Mouse (Mus musculus) adrenal gland, adult (tissue): ENCODE results near the gene Cnot6.

Experiments used
- DNase-seq, 2 experiments: peaks; one replicate each; pipeline ENCODE4 v3.0.0; 2022 to 2023; ENCODE audit warnings: low spot score in 1 of 2; ENCODE audit not compliant: inconsistent age in 2 of 2

Gene Cnot6

DNA sequence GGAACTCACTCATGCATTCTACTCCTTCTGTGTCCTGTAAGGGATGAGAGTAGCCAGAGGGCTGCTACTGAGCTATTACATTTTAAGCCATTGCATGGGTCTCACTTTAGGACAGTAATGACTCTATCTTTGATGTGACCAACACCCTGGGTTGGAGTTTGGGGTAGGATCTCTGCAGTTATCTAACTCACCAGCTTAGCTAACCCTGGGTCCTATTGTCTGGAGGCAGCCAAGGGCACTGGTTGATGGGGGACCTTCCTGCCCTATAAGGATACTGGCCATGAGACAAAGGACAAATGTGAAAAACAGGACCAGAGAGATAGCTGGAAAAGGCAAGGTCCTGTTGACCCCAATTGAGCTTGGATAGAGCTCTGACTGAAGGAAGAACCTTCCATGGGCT is 57.0 kb downstream of the Cnot6 start:
- DNase-seq, result no peak

GRCm38 (mm10) chr11:49654651-49655050 is 57.9 kb downstream of the Cnot6 start:
- no peak for DNase-seq

GRCm38 (mm10) chr11:49653079-49653408 is 59.5 kb downstream of the Cnot6 start:
- DNase-seq, result no peak

GRCm38 (mm10) chr11:49652401-49653078 is 60.0 kb downstream of the Cnot6 start:
- DNase-seq, result peak; percentile 75 to 92

DNA sequence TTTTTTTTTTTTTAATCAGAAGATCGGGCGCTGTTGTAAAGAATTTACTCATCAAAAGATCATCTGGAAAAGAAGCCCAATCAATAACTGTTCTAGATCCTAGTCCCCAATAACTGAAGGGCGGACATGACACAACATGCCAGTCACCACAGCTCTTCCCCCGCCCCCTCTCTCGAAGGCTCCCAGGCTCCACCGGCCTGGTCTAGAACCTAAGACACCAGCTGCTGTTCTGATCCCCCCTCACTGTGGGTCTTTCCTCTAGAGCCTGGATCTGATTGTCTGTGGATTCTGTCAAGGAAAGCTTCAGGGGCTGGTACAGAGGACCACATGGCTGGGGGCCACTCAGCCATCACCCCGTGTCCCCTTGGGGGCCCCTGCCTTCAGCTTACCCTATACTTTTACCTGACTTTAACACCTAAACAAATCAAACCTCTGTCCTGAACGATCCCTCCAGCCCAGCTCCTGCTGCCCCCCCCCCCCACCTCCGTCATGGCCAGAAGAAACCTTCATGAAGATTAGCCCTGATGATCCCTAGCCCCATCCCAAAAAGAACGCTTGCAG is 60.7 kb downstream of the Cnot6 start:
- DNase-seq, result no peak

DNA sequence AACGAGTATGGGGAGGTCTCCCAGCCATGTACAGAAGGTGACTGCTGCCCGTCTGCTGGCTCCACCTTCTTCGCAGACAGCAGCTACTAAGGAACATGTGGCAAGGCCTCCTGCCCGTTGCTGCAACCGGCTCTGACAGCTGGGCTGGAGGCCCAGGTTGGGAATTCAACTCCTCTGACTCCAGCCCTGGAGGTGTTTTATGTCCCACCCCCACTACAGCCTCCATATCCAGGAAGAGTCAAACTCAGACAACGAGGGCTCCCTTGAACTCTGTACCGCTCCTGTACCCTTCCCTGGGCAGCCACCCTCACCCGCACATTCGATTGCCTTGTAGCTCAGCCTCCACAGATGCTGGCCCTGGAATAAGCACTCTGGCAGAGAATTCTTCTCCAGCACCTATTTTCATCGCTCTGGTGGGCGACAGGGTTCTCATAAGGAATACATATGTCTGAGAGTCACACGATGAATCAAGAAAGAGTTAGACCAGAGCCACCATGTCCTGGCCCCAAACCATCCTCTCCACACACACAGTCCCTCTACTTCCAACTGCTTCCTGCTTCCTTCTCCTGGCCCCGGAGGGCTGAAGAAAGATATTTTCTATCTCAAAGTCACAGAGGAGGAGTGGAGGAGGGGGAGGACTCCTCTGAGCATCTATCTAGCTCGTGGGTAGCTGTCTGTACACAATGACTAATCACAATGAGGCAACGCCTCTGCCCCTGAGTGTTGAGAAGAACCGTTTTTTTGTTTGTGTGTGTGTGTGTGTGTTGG is 61.3 kb downstream of the Cnot6 start:
- DNase-seq, result no peak

DNA sequence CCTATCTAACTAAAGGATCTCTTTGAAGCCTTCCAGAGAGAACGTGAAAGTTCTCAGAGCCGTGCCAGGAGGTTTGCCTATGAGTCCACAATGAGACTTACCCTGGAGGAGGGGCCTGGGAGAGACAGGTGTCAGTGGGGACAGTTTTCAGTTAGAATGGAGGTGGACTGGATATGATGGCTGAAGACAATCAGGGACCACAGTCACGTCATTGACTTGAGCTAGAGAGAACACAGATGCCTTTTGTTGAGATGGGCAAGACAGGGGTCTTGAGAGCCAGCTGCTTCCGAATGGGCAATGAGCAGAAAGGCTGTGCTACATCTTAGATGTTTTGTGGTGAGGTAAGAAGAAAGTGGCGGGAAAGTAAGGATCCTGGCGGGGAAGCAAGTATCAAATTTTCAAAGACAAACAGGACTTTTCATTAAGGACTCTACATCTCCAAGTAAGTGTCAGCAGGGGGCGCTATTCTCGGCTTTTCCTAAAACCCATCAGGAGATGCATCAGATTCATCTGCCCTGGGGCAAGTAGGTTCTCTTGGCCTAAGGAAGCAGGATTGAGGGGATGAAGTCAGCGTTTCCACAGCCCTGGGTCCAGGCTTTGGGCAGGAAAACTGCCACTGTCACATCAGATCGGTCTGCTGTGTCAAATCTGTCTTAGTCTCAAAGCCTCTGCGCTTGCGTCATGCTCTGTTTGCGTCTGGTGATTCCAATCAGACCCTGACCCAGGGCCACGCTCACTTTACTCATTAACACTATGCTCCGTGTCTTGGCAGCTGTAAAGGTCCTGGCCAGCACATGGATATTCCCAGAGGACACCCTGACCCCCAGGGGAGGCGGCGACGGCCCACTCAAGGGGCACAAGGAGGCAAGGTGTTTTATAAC is 62.2 kb downstream of the Cnot6 start:
- peak in 1 of 2 experiments; percentile 58 for DNase-seq

DNA sequence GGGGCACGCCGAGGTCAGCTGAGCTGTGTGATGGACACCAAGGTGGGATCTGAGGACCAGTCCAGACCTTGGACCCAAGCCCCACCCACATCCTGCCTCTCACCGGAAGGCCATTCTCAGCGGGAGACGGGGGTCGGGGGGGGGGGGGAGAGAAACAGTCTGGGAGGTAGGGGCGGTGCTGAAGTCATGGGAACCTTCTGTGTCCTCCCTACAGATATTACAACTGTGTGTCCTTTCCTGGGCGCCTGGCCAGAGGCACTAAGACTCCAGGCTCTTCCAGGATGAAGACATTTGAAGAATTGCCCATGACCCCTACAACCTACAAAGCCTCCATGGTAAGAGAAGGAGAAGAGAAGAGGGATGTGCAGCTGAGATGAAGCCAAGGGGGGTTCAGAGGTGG is 66.8 kb downstream of the Cnot6 start:
- no peak for DNase-seq

DNA sequence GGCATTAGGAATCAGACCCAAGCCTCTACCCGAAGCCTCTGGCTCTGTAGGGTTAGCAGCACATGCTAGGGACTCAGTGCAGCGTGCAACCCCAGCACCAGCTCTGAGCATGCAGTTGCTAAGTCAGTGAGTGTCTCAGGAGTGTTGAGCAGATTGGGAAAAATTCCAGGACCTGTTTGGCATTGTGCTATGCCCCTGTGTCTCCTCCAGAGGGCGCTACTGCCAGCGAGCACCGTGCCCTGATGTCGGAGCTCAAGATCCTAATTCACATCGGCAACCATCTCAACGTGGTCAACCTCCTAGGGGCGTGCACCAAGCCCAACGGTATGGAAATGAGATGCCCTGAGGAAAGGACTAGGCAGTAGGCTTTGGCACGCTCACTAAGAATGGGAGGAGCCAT is 76.1 kb downstream of the Cnot6 start:
- DNase-seq, result no peak

GRCm38 (mm10) chr11:49635671-49636070 is 76.9 kb downstream of the Cnot6 start:
- DNase-seq, result no peak

DNA sequence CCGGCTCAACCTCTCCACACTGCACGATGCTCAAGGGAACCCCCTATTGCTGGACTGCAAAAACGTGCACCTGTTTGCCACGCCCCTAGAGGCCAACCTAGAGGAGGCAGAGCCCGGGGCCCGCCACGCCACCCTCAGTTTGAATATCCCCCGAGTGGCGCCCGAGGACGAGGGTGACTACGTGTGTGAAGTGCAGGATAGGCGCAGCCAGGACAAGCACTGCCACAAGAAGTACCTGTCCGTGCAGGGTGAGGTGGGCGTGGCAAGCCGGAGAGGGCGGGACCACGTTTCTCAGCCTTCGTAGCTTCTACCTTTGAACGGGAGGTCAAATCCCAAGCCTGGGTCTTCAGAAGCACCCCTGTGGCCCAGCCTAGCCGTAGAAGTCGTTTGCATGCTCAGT is 78.4 kb downstream of the Cnot6 start:
- DNase-seq, result no peak

- peak; percentile 40 to 63 for DNase-seq
These were observed 80.3 kb downstream of the Cnot6 start for GRCm38 (mm10) chr11:49632256-49632655.

- peak in 1 of 2 experiments; percentile 57 for DNase-seq
These were observed 81.4 kb downstream of the Cnot6 start for GRCm38 (mm10) chr11:49631154-49631553.

DNA sequence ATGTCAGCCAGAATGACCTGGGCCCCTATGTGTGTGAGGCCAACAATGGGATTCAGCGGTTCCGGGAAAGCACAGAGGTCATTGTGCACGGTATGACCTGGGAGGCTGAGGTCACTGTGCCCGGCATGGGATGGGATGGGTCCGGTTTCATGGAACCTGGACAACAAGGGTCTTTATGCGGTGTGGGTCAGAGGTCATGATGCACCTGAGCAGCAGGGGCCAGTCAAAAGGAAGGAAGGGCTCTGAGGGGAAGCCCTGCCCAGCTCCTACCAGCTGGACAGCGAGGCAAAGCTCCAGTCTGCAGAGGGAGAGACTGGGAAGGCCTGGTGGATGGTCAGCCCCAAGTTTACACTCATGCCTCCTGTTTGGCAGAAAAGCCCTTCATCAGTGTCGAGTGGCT is 85.8 kb downstream of the Cnot6 start:
- no peak for DNase-seq

DNA sequence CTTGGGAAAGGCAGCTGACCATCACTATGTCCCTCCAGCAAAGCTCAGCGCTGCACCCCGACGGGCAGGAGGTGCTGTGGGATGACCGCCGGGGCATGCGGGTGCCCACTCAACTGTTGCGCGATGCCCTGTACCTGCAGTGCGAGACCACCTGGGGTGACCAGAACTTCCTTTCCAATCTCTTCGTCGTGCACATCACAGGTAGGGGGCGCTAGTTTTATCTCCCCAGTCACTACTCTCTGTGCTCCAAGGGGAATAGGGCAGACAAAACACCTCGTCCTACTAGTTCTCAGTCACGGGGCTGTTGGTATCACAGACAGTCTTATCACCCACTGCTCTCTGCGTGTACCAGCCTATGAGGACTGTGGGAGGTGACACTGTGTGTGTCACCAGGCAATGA is 86.7 kb downstream of the Cnot6 start:
- no peak for DNase-seq

DNA sequence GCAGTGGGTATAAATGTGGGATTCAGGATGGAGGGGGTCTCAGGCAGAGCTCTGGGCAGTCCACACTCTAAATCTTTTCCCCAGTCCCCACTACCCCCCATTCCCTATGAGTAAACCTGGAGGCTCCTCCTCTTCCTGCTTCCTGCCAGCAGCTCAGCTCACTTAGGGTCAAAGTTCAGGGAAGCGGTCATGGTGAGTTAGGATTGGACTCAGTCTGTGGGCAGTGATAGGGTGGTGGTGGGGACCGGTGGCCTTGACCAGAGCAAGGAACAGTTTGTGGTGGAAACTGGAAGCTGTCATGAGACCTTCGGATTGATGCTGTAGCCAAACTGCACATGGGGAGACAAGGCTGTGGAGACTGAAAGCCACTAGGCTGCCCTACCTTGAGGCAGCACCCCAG is 88.4 kb downstream of the Cnot6 start:
- DNase-seq, result no peak

DNA sequence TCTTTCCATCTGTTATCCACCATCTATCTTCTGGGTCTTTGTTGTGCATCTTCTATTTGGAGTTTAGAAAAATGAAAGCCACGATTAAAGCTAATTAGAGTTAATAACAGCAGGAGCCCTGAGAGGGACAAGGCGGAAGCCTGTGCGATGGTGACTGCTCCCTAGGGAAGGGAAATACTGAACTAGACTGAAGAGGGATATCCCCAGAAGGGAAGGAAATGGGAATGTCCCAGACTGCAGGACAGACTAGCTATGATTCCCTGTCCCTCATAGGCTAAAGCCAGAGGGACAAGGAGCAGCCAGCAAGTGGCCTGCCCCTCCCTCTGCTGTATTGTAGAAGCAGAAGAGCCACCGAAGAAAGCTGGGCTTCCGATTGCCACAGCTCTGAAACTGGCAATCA is 90.6 kb downstream of the Cnot6 start:
- DNase-seq, result no peak
